Mouse (Mus musculus) left cerebral cortex, postnatal 25 days (tissue): Measurements from ENCODE around the gene Wdr66. TPM values are rescaled to one million over a fixed set of nuclear protein-coding genes. Genes with fewer than 3 reads are reported as not detected.
"Not testable (repeated sequence)": the region's sequence is repeated elsewhere in the genome, so short reads cannot be mapped to it uniquely, and the experiment has no call there.

Experiments used
- DNase-seq, 2 experiments: peaks; one replicate each; pipeline ENCODE4 v3.0.0; 2022; ENCODE audit warnings: low spot score in 2 of 2, mixed read lengths in 1 of 2
- intact Hi-C: fragments of 180-260 bp; cut with DNase I; formaldehyde crosslinking; loops from one replicate; pipeline ENCODE4 v1.15.1; 2025
- total RNA-seq, 2 experiments: library from RNA; stranded (reverse); gene quantifications; 2 replicates each; pipeline ENCODE4 v1.2.3; 2021

Gene Wdr66
- total RNA-seq = 1 to 10 TPM; 3.6 to 4.7 TPM

GRCm38 (mm10) chr5:123251834-123252233 is at the start of gene Wdr66:
Gene Wdr66 (plus strand): TSS chr5:123252102.
- intact Hi-C loops = loop anchor here (5.0 kb wide), 3 partner anchors 115 to 245 kb away; no protein-coding TSS in a partner anchor
- DNase-seq = peak; percentile 90 to 96

DNA sequence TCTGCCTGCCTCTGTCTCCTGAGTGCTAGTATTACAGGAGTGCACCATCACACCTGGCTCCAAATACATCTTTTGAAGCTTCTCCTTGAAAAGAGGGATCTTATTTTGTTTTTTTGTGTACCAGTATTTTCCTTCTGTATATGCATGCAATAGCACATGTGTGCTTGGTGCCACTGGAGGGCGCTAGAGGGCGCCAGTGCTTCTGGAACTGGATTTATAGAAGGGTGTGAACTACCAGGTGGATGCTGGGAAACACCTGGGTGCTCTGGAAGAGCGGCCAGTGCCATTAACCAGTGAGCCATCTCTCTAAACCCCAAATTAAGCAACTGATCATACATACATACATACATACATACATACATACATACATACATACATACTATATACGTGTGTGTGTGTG is 49.1 kb upstream of the Wdr66 start:
- intact Hi-C loops, DNase-seq: not testable (repeated sequence)

DNA sequence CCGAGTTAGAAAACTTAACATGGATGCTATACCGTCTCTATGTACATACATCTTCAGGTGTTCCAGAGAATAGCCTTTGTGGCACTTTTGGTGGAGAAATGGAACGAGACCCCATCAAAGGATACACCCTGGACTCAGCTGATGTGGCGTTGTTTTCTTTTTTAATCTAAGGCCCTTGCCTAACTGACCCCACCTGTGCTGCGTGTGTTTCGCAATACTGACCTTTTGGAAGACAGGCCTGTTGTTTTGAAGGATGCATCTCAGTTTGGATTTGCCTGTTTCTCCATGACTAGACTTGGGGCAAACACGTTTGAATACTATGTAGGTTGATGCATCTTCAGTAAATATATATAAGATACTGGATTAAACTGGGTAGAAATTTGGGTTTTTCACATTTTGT is 48.3 kb upstream of the Wdr66 start:
- DNase-seq, intact Hi-C loops: not testable (repeated sequence)

DNA sequence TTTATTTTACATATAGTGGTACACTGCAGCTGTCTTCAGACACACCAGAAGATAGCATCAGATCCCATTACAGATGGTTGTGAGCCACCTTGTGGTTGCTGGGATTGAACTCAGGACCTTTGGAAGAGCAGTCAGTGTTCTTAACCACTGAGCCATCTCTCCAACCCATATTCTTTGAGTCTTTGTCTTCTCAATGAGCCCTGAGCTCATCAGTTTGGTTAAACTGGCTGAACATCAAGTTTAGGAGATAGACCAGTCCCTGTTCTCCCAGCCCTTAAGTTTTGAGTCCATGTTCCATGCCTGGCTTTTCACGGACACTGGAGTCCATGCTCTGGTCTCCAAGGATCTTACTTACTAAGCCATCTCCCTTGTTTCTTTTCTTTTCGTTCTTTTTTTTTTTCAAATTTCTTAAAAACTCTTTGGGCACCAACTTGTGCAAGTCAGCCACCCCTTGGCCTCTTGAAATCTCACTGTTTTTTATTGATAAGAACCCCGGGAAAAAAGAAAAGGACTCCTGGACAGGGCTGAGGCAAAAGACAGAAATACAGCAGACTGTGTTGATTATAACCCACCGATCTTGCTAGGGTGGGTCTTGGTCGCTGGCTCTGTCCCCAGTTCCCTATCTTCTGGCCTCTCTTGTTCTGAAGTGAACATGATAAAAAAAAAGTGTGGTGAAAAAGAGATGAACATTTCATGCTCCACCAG is 29.4 kb upstream of the Wdr66 start:
- intact Hi-C loops = loop anchor here (5.0 kb wide), 1 partner anchor 45 kb away; no protein-coding TSS in a partner anchor
- DNase-seq = not testable (repeated sequence)

GRCm38 (mm10) chr5:123223051-123223410 is 28.9 kb upstream of the Wdr66 start:
- intact Hi-C loops = loop anchor here (5.0 kb wide), 1 partner anchor 46 kb away; no protein-coding TSS in a partner anchor
- no peak for DNase-seq

- DNase-seq = not testable (repeated sequence)
- intact Hi-C loops = loop anchor here (5.0 kb wide), 1 partner anchor 47 kb away; no protein-coding TSS in a partner anchor
Measured at GRCm38 (mm10) chr5:123223861-123224260, 28.0 kb upstream of the Wdr66 start.

DNA sequence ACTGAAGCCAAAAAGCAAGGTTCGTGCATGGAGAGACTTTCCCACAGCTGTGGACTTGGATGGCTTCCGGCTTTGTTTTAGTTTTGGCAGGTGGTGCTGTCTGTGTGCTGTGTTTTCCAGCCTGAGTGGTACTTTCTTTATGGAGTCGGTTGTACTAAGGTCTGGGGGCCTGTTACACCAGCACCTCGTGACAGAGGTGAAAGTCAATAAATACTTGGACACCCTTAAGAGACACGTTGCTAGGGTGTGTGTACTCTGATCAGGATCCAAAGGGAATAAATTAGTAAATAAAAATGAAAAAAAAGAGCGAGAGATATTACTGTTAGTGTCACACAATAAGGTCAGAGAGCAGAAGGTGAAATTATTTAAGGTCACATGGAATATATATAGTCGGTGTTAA is 25.1 kb upstream of the Wdr66 start:
- intact Hi-C loops = loop anchor here (5.0 kb wide), 2 partner anchors 155 to 170 kb away; no protein-coding TSS in a partner anchor
- DNase-seq = no peak

- DNase-seq = peak; percentile 94 to 98
- intact Hi-C loops = loop anchor here (5.0 kb wide), 2 partner anchors 156 to 171 kb away; no protein-coding TSS in a partner anchor
Measured at GRCm38 (mm10) chr5:123227762-123228523, 24.0 kb upstream of the Wdr66 start.

DNA sequence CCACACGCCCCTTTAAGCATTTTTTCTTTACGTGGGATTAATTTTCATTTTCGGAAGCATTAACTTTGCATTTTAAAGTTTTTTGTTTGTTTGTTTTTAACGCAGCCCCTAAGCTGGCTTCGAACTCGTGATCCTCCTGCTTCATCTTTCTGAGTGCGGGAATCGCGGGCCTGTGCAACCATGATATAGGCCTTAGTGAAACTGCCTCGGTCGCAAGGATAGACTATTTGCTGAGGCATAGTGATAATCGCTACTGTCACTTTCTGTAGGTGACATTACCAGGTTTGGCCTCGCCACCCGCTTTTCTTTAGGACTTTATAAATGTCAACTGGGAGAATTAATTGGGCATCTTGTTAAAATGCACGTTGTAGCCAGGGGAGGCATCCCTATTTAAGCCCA is 23.4 kb upstream of the Wdr66 start:
- intact Hi-C loops = loop anchor here (5.0 kb wide), 2 partner anchors 156 to 171 kb away; no protein-coding TSS in a partner anchor
- no peak for DNase-seq

GRCm38 (mm10) chr5:123229296-123229695 is 22.6 kb upstream of the Wdr66 start:
- DNase-seq = no peak

DNA sequence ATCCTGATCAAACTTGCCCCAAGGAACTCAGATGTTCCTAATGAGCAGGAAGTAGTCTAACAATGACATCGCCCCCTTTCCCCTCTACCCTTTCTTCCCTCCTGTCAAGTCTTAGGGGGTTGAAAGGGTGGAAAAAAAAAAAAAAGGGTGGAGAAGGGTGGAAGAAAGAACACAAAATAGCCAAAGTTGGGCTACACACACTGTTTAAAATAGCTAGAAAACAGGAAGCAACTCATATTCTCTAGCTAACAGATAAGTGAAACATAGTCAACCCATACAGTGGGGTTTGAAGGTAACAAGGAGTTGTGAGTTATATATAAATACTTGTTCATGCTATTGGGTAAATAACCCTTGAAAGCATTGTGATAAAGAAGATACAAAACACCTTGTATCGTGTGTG is 19.7 kb upstream of the Wdr66 start:
- intact Hi-C loops = no loop called here
- no peak for DNase-seq

More at GRCm38 (mm10) chr5:123229296-123229695, 22.6 kb upstream of the Wdr66 start:
- intact Hi-C loops = loop anchor here (5.0 kb wide), 2 partner anchors 157 to 172 kb away; no protein-coding TSS in a partner anchor

- intact Hi-C loops = no loop called here
- DNase-seq = peak in 1 of 2 experiments; percentile 38
Measured at GRCm38 (mm10) chr5:123235731-123236130, 16.2 kb upstream of the Wdr66 start.

- peak; percentile 39 to 61 for DNase-seq
- intact Hi-C loops = no loop called here
Measured at GRCm38 (mm10) chr5:123236426-123236825, 15.5 kb upstream of the Wdr66 start.

- intact Hi-C loops = no loop called here
- no peak for DNase-seq
Measured at GRCm38 (mm10) chr5:123239501-123239900, 12.4 kb upstream of the Wdr66 start.

GRCm38 (mm10) chr5:123245518-123245917 is 6.4 kb upstream of the Wdr66 start:
- intact Hi-C loops = no loop called here
- DNase-seq = peak; percentile 31 to 49

DNA sequence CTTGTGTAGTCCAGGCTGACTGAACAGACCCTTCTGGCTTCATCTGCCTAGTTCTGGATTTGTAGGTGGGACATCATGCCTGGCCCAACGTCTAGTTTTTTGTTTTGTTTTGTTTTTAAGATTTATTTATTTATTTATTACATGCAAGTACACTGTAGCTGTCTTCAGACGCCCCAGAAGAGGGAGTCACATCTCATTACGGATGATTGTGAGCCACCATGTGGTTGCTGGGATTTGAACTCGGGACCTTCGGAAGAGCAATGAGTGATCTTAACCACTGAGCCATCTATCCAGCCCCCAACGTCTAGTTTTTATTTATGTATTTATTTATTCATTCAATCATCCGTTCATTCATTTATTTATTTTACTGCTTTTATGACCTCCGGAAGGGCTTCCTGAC is 512 bp upstream of the Wdr66 start:
- intact Hi-C loops = loop anchor here (5.0 kb wide), 3 partner anchors 116 to 246 kb away; no protein-coding TSS in a partner anchor
- DNase-seq = no peak

DNA sequence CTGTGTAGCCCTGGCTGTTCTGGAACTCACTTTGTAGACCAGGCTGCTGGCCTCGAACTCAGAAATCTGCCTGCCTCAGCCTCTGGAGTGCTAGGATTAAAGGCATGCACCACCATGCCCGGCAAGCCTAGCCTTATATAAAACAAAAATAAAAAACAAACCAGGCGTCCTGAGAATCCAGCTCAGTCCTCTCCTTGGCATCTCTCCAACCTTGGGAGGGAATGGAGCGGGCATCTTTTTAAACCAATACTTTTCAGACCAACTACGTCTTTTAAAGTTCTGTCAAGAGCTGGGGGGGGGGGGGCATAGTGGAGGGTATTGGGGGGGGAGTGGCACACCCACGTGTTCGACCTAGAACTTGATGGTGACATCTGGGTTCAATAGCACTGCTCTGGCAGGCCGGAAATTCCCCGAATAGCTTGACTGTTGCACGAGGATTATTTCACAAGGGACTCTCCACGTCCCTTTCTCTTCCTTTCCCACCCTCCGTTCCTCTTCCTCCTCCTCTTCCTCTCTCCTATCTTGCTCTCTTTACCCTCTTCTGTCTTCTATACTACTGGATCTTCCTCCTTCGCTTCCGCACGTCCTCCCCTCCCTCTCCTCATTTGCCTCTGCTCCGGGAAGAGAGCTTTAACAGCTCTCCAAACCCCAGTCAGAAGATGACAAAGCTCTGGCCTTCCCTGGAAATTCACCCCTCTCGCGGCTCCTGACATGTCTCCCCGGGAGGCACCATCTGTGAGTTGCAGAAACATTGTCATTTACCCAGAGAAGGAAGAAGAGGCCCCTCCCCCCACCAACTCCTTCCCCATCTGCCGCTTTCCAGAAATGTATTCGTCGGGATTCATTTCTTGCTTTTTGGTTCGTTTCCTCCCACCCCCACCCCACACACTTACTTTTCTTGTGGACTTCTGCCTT is 5.2 kb downstream of the Wdr66 start:
- DNase-seq = peak; percentile 77 to 95
- intact Hi-C loops = loop anchor here (1.0 to 5.0 kb wide), 2 partner anchors 70 to 87 kb away; no protein-coding TSS in a partner anchor

- DNase-seq = peak in 1 of 2 experiments; percentile 30
- intact Hi-C loops = loop anchor here (5.0 kb wide), 1 partner anchor 68 kb away; no protein-coding TSS in a partner anchor
Measured at GRCm38 (mm10) chr5:123258990-123259389, 7.1 kb downstream of the Wdr66 start.

DNA sequence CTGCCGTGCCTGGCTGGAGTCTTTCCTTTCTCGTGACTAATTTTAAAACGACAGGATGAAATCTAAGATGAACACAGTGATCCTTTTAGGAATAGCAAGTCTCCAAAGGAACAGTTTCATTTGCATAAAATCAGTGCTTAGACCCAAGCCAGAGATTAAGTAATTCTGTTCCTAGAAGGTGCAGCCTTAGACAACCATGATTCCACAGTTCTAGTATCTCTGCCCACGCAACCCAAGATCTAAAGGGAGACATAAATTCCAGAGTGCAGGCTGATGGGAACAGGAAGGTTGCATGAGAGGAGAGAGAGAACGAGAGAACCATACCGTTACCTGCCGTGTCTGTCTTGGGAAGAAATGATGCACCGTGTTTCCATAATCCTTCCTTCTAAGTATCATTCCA is 8.8 kb downstream of the Wdr66 start:
- peak in 1 of 2 experiments; percentile 67 for DNase-seq

More for the DNA sequence above, 8.8 kb downstream of the Wdr66 start:
- intact Hi-C loops = no loop called here
